Mouse (Mus musculus): ENCODE measurements at regions not wholly inside any gene's neighbourhood (a gene's known extent, or its start where the extent isn't known, plus 50 kb on each side); places are given as distances from the start of the nearest gene placed in this dataset.

GRCm38 (mm10) chr8:92216176-92216575 is 141.2 kb upstream of the Irx5 start:
- no peak for ATAC-seq (replicated peaks; ENCODE audit: low FRiP score, low TSS enrichment, poor library complexity, severe bottlenecking)

GRCm38 (mm10) chr8:92212786-92213535 is 144.5 kb upstream of the Irx5 start:
- ATAC-seq (replicated peaks; ENCODE audit: low FRiP score, low TSS enrichment, poor library complexity, severe bottlenecking) = no peak

GRCm38 (mm10) chr8:92209081-92209480 is 148.3 kb upstream of the Irx5 start:
- no peak for ATAC-seq (replicated peaks; ENCODE audit: low FRiP score, low TSS enrichment, poor library complexity, severe bottlenecking)

- ATAC-seq (replicated peaks; ENCODE audit: low FRiP score, low TSS enrichment, poor library complexity, severe bottlenecking) = no peak
Measured at GRCm38 (mm10) chr8:92195635-92196034, 161.8 kb upstream of the Irx5 start.

GRCm38 (mm10) chr8:92194065-92194464 is 163.4 kb upstream of the Irx5 start:
- ATAC-seq (replicated peaks; ENCODE audit: low FRiP score, low TSS enrichment, poor library complexity, severe bottlenecking) = no peak

GRCm38 (mm10) chr8:92190261-92191025 is 167.0 kb upstream of the Irx5 start:
- no peak for ATAC-seq (replicated peaks; ENCODE audit: low FRiP score, low TSS enrichment, poor library complexity, severe bottlenecking)

GRCm38 (mm10) chr8:92183331-92183730 is 174.1 kb upstream of the Irx5 start:
- no peak for ATAC-seq (replicated peaks; ENCODE audit: low FRiP score, low TSS enrichment, poor library complexity, severe bottlenecking)

- no peak for ATAC-seq (replicated peaks; ENCODE audit: low FRiP score, low TSS enrichment, poor library complexity, severe bottlenecking)
Measured at GRCm38 (mm10) chr8:92180651-92181050, 176.8 kb upstream of the Irx5 start.

- no peak for ATAC-seq (replicated peaks; ENCODE audit: low FRiP score, low TSS enrichment, poor library complexity, severe bottlenecking)
Measured at GRCm38 (mm10) chr8:92179327-92179726, 178.1 kb upstream of the Irx5 start.

GRCm38 (mm10) chr8:92176101-92176500 is 181.3 kb upstream of the Irx5 start:
- no peak for ATAC-seq (replicated peaks; ENCODE audit: low FRiP score, low TSS enrichment, poor library complexity, severe bottlenecking)

- no peak for ATAC-seq (replicated peaks; ENCODE audit: low FRiP score, low TSS enrichment, poor library complexity, severe bottlenecking)
Measured at GRCm38 (mm10) chr8:92174106-92174505, 183.3 kb upstream of the Irx5 start.

- no peak for ATAC-seq (replicated peaks; ENCODE audit: low FRiP score, low TSS enrichment, poor library complexity, severe bottlenecking)
Measured at GRCm38 (mm10) chr8:92171578-92171977, 185.8 kb upstream of the Irx5 start.

GRCm38 (mm10) chr8:92167340-92167783 is 190.1 kb upstream of the Irx5 start:
- ATAC-seq (replicated peaks; ENCODE audit: low FRiP score, low TSS enrichment, poor library complexity, severe bottlenecking) = no peak

GRCm38 (mm10) chr8:92165306-92165705 is 192.1 kb upstream of the Irx5 start:
- no peak for ATAC-seq (replicated peaks; ENCODE audit: low FRiP score, low TSS enrichment, poor library complexity, severe bottlenecking)

- ATAC-seq (replicated peaks; ENCODE audit: low FRiP score, low TSS enrichment, poor library complexity, severe bottlenecking) = no peak
Measured at GRCm38 (mm10) chr8:92164496-92164895, 192.9 kb upstream of the Irx5 start.

- ATAC-seq (replicated peaks; ENCODE audit: low FRiP score, low TSS enrichment, poor library complexity, severe bottlenecking) = no peak
Measured at GRCm38 (mm10) chr8:92161002-92161401, 196.4 kb upstream of the Irx5 start.

GRCm38 (mm10) chr8:92158219-92158618 is 199.2 kb upstream of the Irx5 start:
- no peak for ATAC-seq (replicated peaks; ENCODE audit: low FRiP score, low TSS enrichment, poor library complexity, severe bottlenecking)

GRCm38 (mm10) chr8:92152478-92152877 is 204.9 kb upstream of the Irx5 start:
- ATAC-seq (replicated peaks; ENCODE audit: low FRiP score, low TSS enrichment, poor library complexity, severe bottlenecking) = no peak

- no peak for ATAC-seq (replicated peaks; ENCODE audit: low FRiP score, low TSS enrichment, poor library complexity, severe bottlenecking)
Measured at GRCm38 (mm10) chr8:92147672-92148071, 209.8 kb upstream of the Irx5 start.

GRCm38 (mm10) chr8:92137091-92137882 is 220.1 kb upstream of the Irx5 start:
- no peak for ATAC-seq (replicated peaks; ENCODE audit: low FRiP score, low TSS enrichment, poor library complexity, severe bottlenecking)
